Mouse (Mus musculus): ENCODE results near the gene Igsf3. TPM values are rescaled to one million over a fixed set of nuclear protein-coding genes. Genes with fewer than 3 reads are reported as not detected.

The Igsf3 gene
- 98.6 and 100 TPM in 2 replicates for polyA plus RNA-seq (2015; fragmentation: Nextera tagmentation; extraction: Ambion mirVana)

DNA sequence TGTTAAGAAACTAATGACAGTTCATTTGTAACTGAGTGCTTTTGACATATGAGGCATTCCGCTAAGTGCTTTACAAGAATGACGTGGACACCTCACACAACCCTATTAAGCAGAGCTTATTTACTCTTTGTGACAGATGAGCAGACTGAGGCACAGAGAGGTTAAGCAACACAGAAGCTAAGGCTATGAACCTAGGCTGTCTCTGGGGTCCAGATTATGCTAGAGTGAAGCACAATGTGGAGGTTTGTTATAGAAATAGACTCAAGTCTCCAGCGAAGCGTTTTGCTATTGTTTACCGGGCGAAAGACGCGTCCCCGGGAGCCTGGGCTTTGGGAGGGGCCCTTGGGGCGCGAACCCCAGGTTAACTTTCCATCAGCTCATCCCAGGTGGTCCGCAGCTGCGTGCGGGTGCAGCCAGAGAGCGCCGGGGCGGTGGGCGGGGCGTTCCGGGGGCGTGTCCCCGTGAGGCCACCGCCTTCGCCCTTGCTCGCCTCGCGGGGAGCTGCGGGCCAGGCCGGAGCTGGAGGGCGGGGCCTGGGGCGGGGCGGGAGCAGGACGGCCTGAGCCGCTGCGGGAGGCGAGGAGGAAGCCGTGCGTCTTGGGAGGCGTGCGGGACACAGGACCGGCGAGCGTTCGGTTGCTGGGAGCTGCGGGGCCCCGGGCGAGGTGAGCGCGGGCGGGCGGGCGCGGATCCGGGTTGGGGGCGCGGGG lies at the start of gene Igsf3:
Igsf3 (plus strand) TSS at position 546 of the 710 bp plus-strand sequence.
- ATAC-seq, result peak; percentile 75
- peak within 1 kb of the TSS; percentile 92 for H3K9ac ChIP-seq (replicated peaks; ENCODE audit: low read depth, low read length)
- H3K36me3 ChIP-seq (ENCODE audit: control insufficient read depth, insufficient read depth), result no peaks in the 10 kb centered on the region
- H3K9me3 ChIP-seq (ENCODE audit: control insufficient read depth, low read length), result no peaks in the 10 kb centered on the region
- H3K27me3 ChIP-seq (replicated peaks; ENCODE audit: control insufficient read depth, insufficient read depth, low read length), result no peaks in the 10 kb centered on the region
- H3K27ac ChIP-seq (ENCODE audit: low read length), result peak within 1 kb of the TSS; percentile 64
- peak within 1 kb of the TSS; percentile 84 for H3K4me2 ChIP-seq (ENCODE audit: low read length)
- peaks cover 40% of the 10 kb centered on the region for H3K4me1 ChIP-seq (replicated peaks; ENCODE audit: control insufficient read depth, insufficient read depth, low read length)
- WGBS, result 3% methylated on average over 52 of the region's 56 CpGs
- H3K4me3 ChIP-seq (replicated peaks; ENCODE audit: low read length), result peak within 1 kb of the TSS; percentile 82

DNA sequence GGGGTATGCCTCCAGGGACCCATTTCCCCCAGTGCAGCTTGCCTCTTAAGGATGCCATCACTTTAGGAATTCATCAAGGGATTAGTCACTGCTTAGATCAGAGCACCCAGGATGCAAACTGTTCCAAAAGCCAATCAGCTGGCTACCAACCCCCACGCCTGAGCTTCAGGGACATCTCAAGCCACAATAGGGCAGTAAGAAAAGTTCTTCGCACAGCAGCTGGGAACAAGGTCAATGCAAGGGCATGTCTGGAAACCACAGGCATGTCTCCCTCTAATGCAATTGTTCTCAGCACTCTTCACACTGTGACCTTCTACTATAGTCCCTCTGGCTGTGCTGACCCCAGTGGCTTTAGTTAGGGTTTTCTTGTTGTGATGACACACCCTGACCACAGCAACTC lies 49.6 kb upstream of the Igsf3 start:
- no peaks in the 10 kb centered on the region for H3K4me1 ChIP-seq (replicated peaks; ENCODE audit: control insufficient read depth, insufficient read depth, low read length)
- 71% methylated on average over 2 of the region's 2 CpGs for WGBS
- H3K36me3 ChIP-seq (ENCODE audit: control insufficient read depth, insufficient read depth), result no peaks in the 10 kb centered on the region
- H3K27ac ChIP-seq (ENCODE audit: low read length), result no peak overlapping the region
- no peak for ATAC-seq
- H3K9me3 ChIP-seq (ENCODE audit: control insufficient read depth, low read length), result 0 out of 2 replicates have a peak, but pooled peaks cover 2% of the 10 kb centered on the region
- no peak overlapping the region for H3K4me2 ChIP-seq (ENCODE audit: low read length)
- no peaks in the 10 kb centered on the region for H3K27me3 ChIP-seq (replicated peaks; ENCODE audit: control insufficient read depth, insufficient read depth, low read length)
- no peak overlapping the region for H3K9ac ChIP-seq (replicated peaks; ENCODE audit: low read depth, low read length)
- no peak overlapping the region for H3K4me3 ChIP-seq (replicated peaks; ENCODE audit: low read length)

DNA sequence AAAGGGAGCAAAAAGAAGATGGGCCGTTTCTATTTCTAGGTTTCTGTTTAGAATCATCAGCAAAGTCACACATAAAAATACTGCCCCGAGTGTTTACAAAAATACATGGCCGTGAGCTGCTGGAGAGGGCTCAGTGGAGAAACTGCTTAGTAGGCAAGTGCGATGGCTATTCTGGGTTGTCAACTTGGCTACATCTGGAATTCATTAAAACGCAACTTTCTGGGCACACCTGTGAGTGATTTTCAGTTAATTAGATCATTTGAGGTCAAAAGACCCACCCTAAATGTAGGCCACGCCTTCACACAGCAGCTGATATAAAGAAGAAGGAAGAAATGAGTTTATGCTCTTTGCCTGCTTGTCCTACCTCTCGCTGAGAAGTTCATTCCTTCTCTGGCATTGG lies 48.3 kb upstream of the Igsf3 start:
- H3K27me3 ChIP-seq (replicated peaks; ENCODE audit: control insufficient read depth, insufficient read depth, low read length), result no peaks in the 10 kb centered on the region

DNA sequence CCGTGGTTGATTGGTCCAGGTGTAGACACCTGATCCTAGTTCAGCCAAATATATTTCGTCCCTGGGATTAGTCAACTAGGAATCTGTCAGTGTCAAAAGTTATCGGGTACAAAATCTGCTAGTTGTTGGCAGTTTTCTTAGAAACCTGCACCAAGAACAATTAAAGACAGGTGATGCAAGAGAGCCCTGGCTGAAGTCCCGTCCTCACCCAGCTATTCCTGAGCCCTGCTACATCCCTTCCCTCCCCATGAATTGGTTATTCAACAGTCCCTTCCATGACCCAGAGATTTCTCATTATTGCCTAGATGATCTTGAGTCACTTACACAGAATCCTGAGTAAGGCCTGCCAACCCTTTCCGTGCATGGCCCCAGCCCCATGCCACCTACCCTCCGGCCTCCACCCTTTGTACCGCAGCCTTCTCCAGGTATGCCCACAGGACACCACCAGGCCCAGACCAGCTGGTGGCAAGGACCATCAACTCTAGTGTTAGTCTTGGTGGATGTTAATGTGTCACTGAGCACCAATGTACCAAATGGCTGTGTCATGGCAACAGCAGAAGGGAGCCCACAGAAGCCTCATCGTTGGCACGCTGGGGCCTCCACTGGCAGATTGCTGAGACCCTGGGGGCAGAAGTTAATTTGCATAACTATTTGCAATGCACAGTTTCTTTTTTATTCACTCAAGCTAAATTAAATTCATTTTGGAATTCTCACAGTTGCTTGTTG lies 33.5 kb upstream of the Igsf3 start:
- H3K9ac ChIP-seq (replicated peaks; ENCODE audit: low read depth, low read length), result no peak overlapping the region
- no peaks in the 10 kb centered on the region for H3K27me3 ChIP-seq (replicated peaks; ENCODE audit: control insufficient read depth, insufficient read depth, low read length)
- H3K27ac ChIP-seq (ENCODE audit: low read length), result peak overlapping the region; percentile 90
- WGBS, result 59% methylated on average over 9 of the region's 9 CpGs
- no peak overlapping the region for H3K4me2 ChIP-seq (ENCODE audit: low read length)
- H3K4me3 ChIP-seq (replicated peaks; ENCODE audit: low read length), result no peak overlapping the region
- peak; percentile 55 for ATAC-seq
- H3K4me1 ChIP-seq (replicated peaks; ENCODE audit: control insufficient read depth, insufficient read depth, low read length), result peaks cover 31% of the 10 kb centered on the region
- H3K9me3 ChIP-seq (ENCODE audit: control insufficient read depth, low read length), result no peaks in the 10 kb centered on the region
- no peaks in the 10 kb centered on the region for H3K36me3 ChIP-seq (ENCODE audit: control insufficient read depth, insufficient read depth)

More for the DNA sequence above, 48.3 kb upstream of the Igsf3 start:
- WGBS, result 90% methylated on average over 7 of the region's 7 CpGs
- ATAC-seq, result no peak
- Histone ChIP-seq H3K4me2 (ENCODE audit: low read length) (no peak overlapping the region), H3K9me3 (ENCODE audit: control insufficient read depth, low read length) (0 out of 2 replicates have a peak, but pooled peaks cover 2% of the 10 kb centered on the region), H3K27ac (ENCODE audit: low read length) (no peak overlapping the region), H3K9ac (replicated peaks; ENCODE audit: low read depth, low read length) (no peak overlapping the region), H3K36me3 (ENCODE audit: control insufficient read depth, insufficient read depth) (no peaks in the 10 kb centered on the region), H3K4me3 (replicated peaks; ENCODE audit: low read length) (no peak overlapping the region), H3K4me1 (replicated peaks; ENCODE audit: control insufficient read depth, insufficient read depth, low read length) (no peaks in the 10 kb centered on the region)

DNA sequence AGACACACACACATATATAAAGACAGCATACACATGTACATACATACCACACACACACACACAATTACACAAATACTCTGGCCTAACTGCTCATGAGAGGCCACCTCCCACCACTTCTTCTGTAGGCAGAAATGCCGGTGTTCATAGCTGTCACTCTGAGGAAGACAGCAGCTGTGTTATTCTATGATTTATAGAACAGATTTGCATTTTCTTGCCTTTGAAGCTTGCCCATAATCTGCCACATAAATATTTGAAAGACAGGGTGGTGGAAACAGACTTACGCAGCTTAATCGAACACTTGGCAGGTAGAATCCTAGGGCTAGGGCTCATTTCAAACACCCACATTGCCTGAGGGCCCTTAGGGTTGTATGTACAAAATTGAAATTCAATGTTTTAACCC lies 32.6 kb upstream of the Igsf3 start:
- WGBS, result 33% methylated on average over 3 of the region's 3 CpGs

DNA sequence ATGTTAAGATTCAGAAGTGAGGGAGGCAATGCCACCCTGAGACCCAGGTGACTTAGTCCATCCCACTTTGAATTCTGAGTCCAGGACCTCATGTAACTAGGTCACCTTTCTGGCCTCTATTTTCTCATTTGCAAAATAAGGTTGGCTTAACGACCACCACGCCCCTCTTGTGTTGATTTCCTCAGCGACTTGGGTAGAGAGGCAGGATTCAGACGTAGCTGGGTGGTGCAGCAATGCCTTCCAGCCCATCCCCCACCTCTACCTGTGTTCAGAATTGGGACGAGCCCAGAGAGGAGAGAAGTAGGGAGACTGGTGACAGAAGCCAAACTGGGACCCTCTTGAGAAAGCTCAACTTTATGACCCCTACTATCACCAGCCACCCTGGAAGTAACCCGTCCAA lies 31.6 kb upstream of the Igsf3 start:
- Histone ChIP-seq H3K4me2 (ENCODE audit: low read length) (no peak overlapping the region), H3K9ac (replicated peaks; ENCODE audit: low read depth, low read length) (no peak overlapping the region), H3K36me3 (ENCODE audit: control insufficient read depth, insufficient read depth) (no peaks in the 10 kb centered on the region), H3K9me3 (ENCODE audit: control insufficient read depth, low read length) (no peaks in the 10 kb centered on the region), H3K4me3 (replicated peaks; ENCODE audit: low read length) (no peak overlapping the region), H3K27me3 (replicated peaks; ENCODE audit: control insufficient read depth, insufficient read depth, low read length) (no peaks in the 10 kb centered on the region), H3K27ac (ENCODE audit: low read length) (peak overlapping the region; percentile 90), H3K4me1 (replicated peaks; ENCODE audit: control insufficient read depth, insufficient read depth, low read length) (peaks cover 38% of the 10 kb centered on the region)
- 72% methylated on average over 6 of the region's 6 CpGs for WGBS
- ATAC-seq, result no peak

More for the DNA sequence above, 32.6 kb upstream of the Igsf3 start:
- Histone ChIP-seq H3K4me1 (replicated peaks; ENCODE audit: control insufficient read depth, insufficient read depth, low read length) (peaks cover 34% of the 10 kb centered on the region), H3K4me2 (ENCODE audit: low read length) (no peak overlapping the region), H3K27me3 (replicated peaks; ENCODE audit: control insufficient read depth, insufficient read depth, low read length) (no peaks in the 10 kb centered on the region), H3K36me3 (ENCODE audit: control insufficient read depth, insufficient read depth) (no peaks in the 10 kb centered on the region), H3K9ac (replicated peaks; ENCODE audit: low read depth, low read length) (no peak overlapping the region), H3K27ac (ENCODE audit: low read length) (peak overlapping the region; percentile 90), H3K9me3 (ENCODE audit: control insufficient read depth, low read length) (no peaks in the 10 kb centered on the region), H3K4me3 (replicated peaks; ENCODE audit: low read length) (no peak overlapping the region)
- peak; percentile 56 for ATAC-seq

DNA sequence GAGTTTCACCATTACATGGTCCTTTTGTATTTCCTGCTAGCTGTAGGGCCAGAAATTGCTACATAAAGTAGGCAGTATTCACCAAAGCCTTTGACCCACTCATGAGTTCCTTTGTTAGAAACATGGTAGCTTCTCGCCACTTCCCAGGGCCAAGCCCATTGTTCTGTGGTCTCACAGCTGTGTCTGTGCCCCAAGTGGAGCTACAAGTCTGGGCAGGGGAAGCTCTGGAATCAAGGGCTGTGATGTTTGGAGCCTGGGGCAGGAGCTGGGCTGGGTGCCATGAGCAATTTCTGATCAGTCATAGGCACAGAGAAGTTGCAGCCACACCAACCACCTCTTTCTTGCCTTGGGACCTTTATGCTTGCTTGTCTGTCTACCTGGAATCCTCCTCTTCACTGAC lies 30.1 kb upstream of the Igsf3 start:
- WGBS, result 46% methylated on average over 1 of the region's 1 CpGs
- no peak overlapping the region for H3K4me2 ChIP-seq (ENCODE audit: low read length)
- no peak overlapping the region for H3K9ac ChIP-seq (replicated peaks; ENCODE audit: low read depth, low read length)
- no peaks in the 10 kb centered on the region for H3K9me3 ChIP-seq (ENCODE audit: control insufficient read depth, low read length)
- H3K4me1 ChIP-seq (replicated peaks; ENCODE audit: control insufficient read depth, insufficient read depth, low read length), result peaks cover 42% of the 10 kb centered on the region
- H3K27ac ChIP-seq (ENCODE audit: low read length), result no peak overlapping the region
- H3K4me3 ChIP-seq (replicated peaks; ENCODE audit: low read length), result no peak overlapping the region
- H3K36me3 ChIP-seq (ENCODE audit: control insufficient read depth, insufficient read depth), result no peaks in the 10 kb centered on the region
- no peak for ATAC-seq
- H3K27me3 ChIP-seq (replicated peaks; ENCODE audit: control insufficient read depth, insufficient read depth, low read length), result no peaks in the 10 kb centered on the region

DNA sequence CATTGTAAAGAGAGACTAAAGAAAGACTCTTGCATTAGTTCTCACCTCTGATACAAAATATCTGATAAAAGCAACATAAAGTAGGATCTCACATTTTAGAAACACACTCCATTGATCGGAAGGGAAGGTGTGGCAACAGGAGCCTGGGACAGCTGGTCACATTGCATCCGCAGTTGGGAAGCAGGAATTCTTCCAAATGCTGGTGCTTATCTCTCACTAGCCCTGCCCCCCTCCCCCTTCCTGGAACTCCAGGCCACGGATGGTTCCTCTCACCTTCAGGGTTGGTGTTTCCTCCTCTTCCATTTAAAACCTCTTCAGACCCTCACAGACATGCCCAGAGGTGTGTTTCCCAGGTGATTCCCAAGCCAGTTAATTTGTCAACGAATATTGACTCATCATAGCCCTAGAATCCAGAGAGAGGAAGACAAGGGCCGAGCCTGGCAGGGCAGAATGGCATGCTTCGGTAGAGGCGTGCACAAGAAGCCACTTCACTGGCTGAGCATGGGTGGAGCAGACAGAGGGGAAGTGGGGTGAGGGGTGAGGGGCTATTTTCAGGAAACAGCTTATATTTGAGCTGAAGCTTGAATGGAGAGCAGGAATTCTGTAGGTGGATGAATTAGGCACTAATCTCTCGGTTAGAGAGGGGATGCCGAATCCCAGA lies 28.3 kb upstream of the Igsf3 start:
- Histone ChIP-seq H3K4me2 (ENCODE audit: low read length) (no peak overlapping the region), H3K27ac (ENCODE audit: low read length) (no peak overlapping the region), H3K27me3 (replicated peaks; ENCODE audit: control insufficient read depth, insufficient read depth, low read length) (no peaks in the 10 kb centered on the region), H3K4me3 (replicated peaks; ENCODE audit: low read length) (no peak overlapping the region), H3K36me3 (ENCODE audit: control insufficient read depth, insufficient read depth) (no peaks in the 10 kb centered on the region), H3K9me3 (ENCODE audit: control insufficient read depth, low read length) (no peaks in the 10 kb centered on the region; the same call in 1 of the 2 replicates), H3K4me1 (replicated peaks; ENCODE audit: control insufficient read depth, insufficient read depth, low read length) (peaks cover 36% of the 10 kb centered on the region), H3K9ac (replicated peaks; ENCODE audit: low read depth, low read length) (no peak overlapping the region)
- WGBS, result 62% methylated on average over 9 of the region's 9 CpGs
- ATAC-seq, result no peak

Data from forebrain, embryonic 16.5 days (tissue).